ENCODE assay signal across 23 mouse cellular contexts in genomic region chr6:50780677-50781076, GRCm38 (mm10).
DNase-seq lines count a peak whose midpoint lies in the region; ATAC-seq lines count a peak whose summit lies in the region.
"Had no signal": no experiment of that assay in that cellular context is flagged by ENCODE, and none has a peak within 500 bp of the region (broad histone marks: within the 10 kb centered on the region; RNA-seq: fewer than 3 reads in every experiment).

No protein-coding gene starts in this region.

- H3K9me3 ChIP-seq in heart, embryonic 10.5 days, result no peaks in the 10 kb centered on the region
- no peaks in the 10 kb centered on the region for H3K9me3 ChIP-seq in limb, embryonic 12.5 days
- no peaks in the 10 kb centered on the region for H3K9me3 ChIP-seq in limb, embryonic 10.5 days (replicated peaks)
- H3K9me3 ChIP-seq: embryonic facial prominence, embryonic 10.5 days; embryonic facial prominence, embryonic 12.5 days; forebrain, embryonic 13.5 days; forebrain, embryonic 15.5 days; G1E had no signal

- no peaks in the 10 kb centered on the region for H3K36me3 ChIP-seq in heart, embryonic 10.5 days
- H3K36me3 ChIP-seq in limb, embryonic 12.5 days, result no peaks in the 10 kb centered on the region
- H3K36me3 ChIP-seq in limb, embryonic 10.5 days, result no peaks in the 10 kb centered on the region
- H3K36me3 ChIP-seq: embryonic facial prominence, embryonic 10.5 days; embryonic facial prominence, embryonic 12.5 days; forebrain, embryonic 15.5 days; G1E had no signal

- 75% methylated on average over 3 of the region's 3 CpGs for WGBS in heart, embryonic 10.5 days
- 60% methylated on average over 3 of the region's 3 CpGs for WGBS in limb, embryonic 12.5 days
- 86% methylated on average over 3 of the region's 3 CpGs for WGBS in limb, embryonic 10.5 days

- peak; percentile 16 for DNase-seq in heart, adult 11 months
- no peak for DNase-seq in heart, embryonic 10.5 days (ENCODE audit: low spot score)
- DNase-seq in limb, embryonic 10.5 days (ENCODE audit: low spot score), result no peak
- no peak for DNase-seq in right cerebral cortex, postnatal 4 days
- DNase-seq: adrenal gland, adult 8-10 months; adrenal gland, postnatal 14 days; adrenal gland, postnatal 36 days; B cell, adult 2 months; cerebellum, adult 11-12 months; cerebellum, adult 2 months; cerebellum, adult 9-10 months; cerebellum, postnatal 10 days; cerebellum, postnatal 25 days had no signal

- no peak overlapping the region for H3K27ac ChIP-seq in heart, embryonic 10.5 days
- no peak overlapping the region for H3K27ac ChIP-seq in limb, embryonic 12.5 days
- no peak overlapping the region for H3K27ac ChIP-seq in limb, embryonic 10.5 days
- H3K27ac ChIP-seq: embryonic facial prominence, embryonic 10.5 days; embryonic facial prominence, embryonic 12.5 days; forebrain, embryonic 13.5 days; forebrain, embryonic 15.5 days had no signal

- H3K4me1 ChIP-seq in heart, embryonic 10.5 days, result peaks cover 10% of the 10 kb centered on the region
- H3K4me1 ChIP-seq in limb, embryonic 12.5 days (replicated peaks), result peaks cover 37% of the 10 kb centered on the region
- peaks cover 36% of the 10 kb centered on the region for H3K4me1 ChIP-seq in limb, embryonic 10.5 days

- ATAC-seq in limb, embryonic 12.5 days (ENCODE audit: insufficient number of reproducible peaks, insufficient read depth, low FRiP score, low TSS enrichment, low read depth), result peak; percentile 52; the same call in 1 of the 2 replicates
- ATAC-seq: activated CD4-positive, CD25-positive, alpha-beta regulatory T cell, adult 4 months; CD4-positive, CD25-positive, alpha-beta regulatory T cell, adult 4 months; forebrain, embryonic 13.5 days; forebrain, embryonic 15.5 days; Patski had no signal

- H3K9ac ChIP-seq in limb, embryonic 12.5 days (replicated peaks), result no peak overlapping the region
- H3K9ac ChIP-seq: embryonic facial prominence, embryonic 12.5 days; forebrain, embryonic 13.5 days; forebrain, embryonic 15.5 days had no signal

- peaks cover 15% of the 10 kb centered on the region; the same call in 1 of the 2 replicates for H3K27me3 ChIP-seq in heart, embryonic 10.5 days (ENCODE audit: insufficient read depth, poor library complexity, severe bottlenecking)
- H3K27me3 ChIP-seq in limb, embryonic 12.5 days, result peaks cover 16% of the 10 kb centered on the region; the same call in 1 of the 2 replicates
- 0 out of 2 replicates have a peak, but pooled peaks cover 4% of the 10 kb centered on the region for H3K27me3 ChIP-seq in limb, embryonic 10.5 days (ENCODE audit: low read depth, poor library complexity, severe bottlenecking)
- H3K27me3 ChIP-seq: CH12.LX; embryonic facial prominence, embryonic 12.5 days; forebrain, embryonic 15.5 days had no signal

- H3K4me3 ChIP-seq in heart, embryonic 10.5 days, result no peak overlapping the region
- H3K4me3 ChIP-seq in limb, embryonic 12.5 days (replicated peaks), result no peak overlapping the region
- H3K4me3 ChIP-seq in limb, embryonic 10.5 days, result no peak overlapping the region
- H3K4me3 ChIP-seq: embryonic facial prominence, embryonic 10.5 days; embryonic facial prominence, embryonic 12.5 days; forebrain, embryonic 13.5 days; forebrain, embryonic 15.5 days had no signal

- no peak overlapping the region for H3K4me2 ChIP-seq in limb, embryonic 12.5 days
- H3K4me2 ChIP-seq: embryonic facial prominence, embryonic 12.5 days; forebrain, embryonic 13.5 days; forebrain, embryonic 15.5 days had no signal
